Mouse (Mus musculus): ENCODE measurements at regions not wholly inside any gene's neighbourhood (a gene's known extent, or its start where the extent isn't known, plus 50 kb on each side); places are given as distances from the start of the nearest gene placed in this dataset.

DNA sequence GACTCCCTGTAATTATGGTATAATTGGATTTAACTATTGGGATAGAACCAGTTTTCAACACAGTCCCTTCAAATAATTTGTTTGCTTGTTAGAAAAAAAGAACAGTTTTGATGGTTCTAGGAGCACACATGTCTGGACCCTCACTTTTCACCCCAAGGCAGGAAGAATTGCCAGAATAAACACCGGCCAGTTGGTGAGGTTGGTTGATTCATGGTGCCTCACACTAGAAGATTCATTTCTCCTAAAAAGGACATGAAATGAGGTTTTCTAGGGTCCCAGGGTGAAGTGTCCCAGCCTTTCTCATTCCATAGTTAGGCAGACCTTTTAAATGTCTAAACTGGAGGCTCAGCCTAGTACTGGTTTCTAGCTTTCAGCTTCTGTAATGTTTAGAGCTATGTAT, 148.7 kb upstream of the Camk1g start:
- no peak for TF ChIP-seq TAL1 (IDR thresholded peaks at IDR 0.05; ENCODE audit: low read length)
- no peak for TF ChIP-seq GATA1 (IDR thresholded peaks at IDR 0.05; ENCODE audit: low read length)
- Histone ChIP-seq H3K4me1 (ENCODE audit: control insufficient read depth) (no peaks in the 10 kb centered on the region), H3K36me3 (ENCODE audit: control insufficient read depth) (no peaks in the 10 kb centered on the region)

GRCm38 (mm10) chr1:193517968-193518367, 147.9 kb upstream of the Camk1g start:
- Histone ChIP-seq H3K9me3 (ENCODE audit: control insufficient read depth, low read length) (no peaks in the 10 kb centered on the region), H3K27me3 (ENCODE audit: control insufficient read depth) (no peaks in the 10 kb centered on the region), H3K36me3 (ENCODE audit: control insufficient read depth) (no peaks in the 10 kb centered on the region), H3K4me3 (replicated peaks) (no peak overlapping the region), H3K4me1 (ENCODE audit: control insufficient read depth) (no peaks in the 10 kb centered on the region)
- TF ChIP-seq GATA1 (IDR thresholded peaks at IDR 0.05; ENCODE audit: low read length) (no peak), TAL1 (IDR thresholded peaks at IDR 0.05; ENCODE audit: low read length) (no peak)

More for the DNA sequence above, 148.7 kb upstream of the Camk1g start:
- Histone ChIP-seq H3K4me3 (replicated peaks) (no peak overlapping the region), H3K27me3 (ENCODE audit: control insufficient read depth) (no peaks in the 10 kb centered on the region), H3K9me3 (ENCODE audit: control insufficient read depth, low read length) (no peaks in the 10 kb centered on the region)

- H3K4me1 ChIP-seq (ENCODE audit: control insufficient read depth): no peaks in the 10 kb centered on the region
- no peaks in the 10 kb centered on the region for H3K9me3 ChIP-seq (ENCODE audit: control insufficient read depth, low read length)
- no peak for TF ChIP-seq GATA1 (IDR thresholded peaks at IDR 0.05; ENCODE audit: low read length)
- TF ChIP-seq TAL1 (IDR thresholded peaks at IDR 0.05; ENCODE audit: low read length): no peak
- no peaks in the 10 kb centered on the region for H3K27me3 ChIP-seq (ENCODE audit: control insufficient read depth)
- H3K4me3 ChIP-seq (replicated peaks): no peak overlapping the region
- no peaks in the 10 kb centered on the region for H3K36me3 ChIP-seq (ENCODE audit: control insufficient read depth)
Measured at GRCm38 (mm10) chr1:193517293-193517692, 147.2 kb upstream of the Camk1g start.

- Histone ChIP-seq H3K9me3 (ENCODE audit: control insufficient read depth, low read length) (no peaks in the 10 kb centered on the region), H3K36me3 (ENCODE audit: control insufficient read depth) (no peaks in the 10 kb centered on the region), H3K4me3 (replicated peaks) (no peak overlapping the region), H3K4me1 (ENCODE audit: control insufficient read depth) (no peaks in the 10 kb centered on the region), H3K27me3 (ENCODE audit: control insufficient read depth) (no peaks in the 10 kb centered on the region)
- TF ChIP-seq TAL1 (IDR thresholded peaks at IDR 0.05; ENCODE audit: low read length) (no peak), GATA1 (IDR thresholded peaks at IDR 0.05; ENCODE audit: low read length) (no peak)
Measured at GRCm38 (mm10) chr1:193516395-193516794, 146.3 kb upstream of the Camk1g start.

GRCm38 (mm10) chr1:193513929-193514710, 144.0 kb upstream of the Camk1g start:
- no peaks in the 10 kb centered on the region for H3K4me1 ChIP-seq (ENCODE audit: control insufficient read depth)
- no peak overlapping the region for H3K4me3 ChIP-seq (replicated peaks)
- H3K36me3 ChIP-seq (ENCODE audit: control insufficient read depth): no peaks in the 10 kb centered on the region
- no peaks in the 10 kb centered on the region for H3K9me3 ChIP-seq (ENCODE audit: control insufficient read depth, low read length)
- no peaks in the 10 kb centered on the region for H3K27me3 ChIP-seq (ENCODE audit: control insufficient read depth)
- TF ChIP-seq TAL1 (IDR thresholded peaks at IDR 0.05; ENCODE audit: low read length): no peak

DNA sequence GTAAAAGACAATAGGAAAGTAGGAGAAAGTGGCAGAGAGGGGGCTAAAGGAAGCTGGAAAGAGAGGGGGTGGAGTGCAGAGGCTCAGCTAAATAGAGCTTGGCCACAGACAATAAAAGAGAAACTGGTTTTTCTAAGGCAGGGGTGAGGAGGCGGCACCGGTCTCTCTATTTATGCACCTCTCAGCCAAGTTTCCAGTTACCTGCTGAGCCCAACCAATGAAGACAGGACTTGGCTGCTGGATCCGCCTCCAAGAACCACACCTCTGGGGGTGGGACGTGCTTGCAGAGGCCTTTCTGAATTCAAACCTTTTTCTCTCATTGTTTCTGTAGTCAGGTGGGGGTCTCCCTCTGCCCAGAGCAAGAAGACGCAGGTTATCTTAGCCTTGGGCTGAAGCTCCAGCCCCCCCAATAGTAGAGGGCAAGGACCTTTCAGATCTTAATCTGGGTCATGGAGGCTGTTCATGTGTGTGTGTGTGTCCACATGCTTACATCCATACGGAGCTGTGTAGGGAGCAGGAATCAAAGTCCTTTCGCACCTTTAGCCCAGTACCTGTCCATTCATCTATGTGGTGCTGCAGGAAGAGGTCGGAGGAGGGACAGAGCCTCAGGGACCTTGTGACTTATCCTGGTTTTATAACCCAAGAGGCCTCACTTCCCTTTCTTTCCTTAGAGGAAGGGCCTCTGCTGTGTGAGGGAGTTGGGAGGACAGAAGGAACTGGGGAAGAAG, 140.1 kb upstream of the Camk1g start:
- H3K27me3 ChIP-seq (ENCODE audit: control insufficient read depth): no peaks in the 10 kb centered on the region
- H3K4me1 ChIP-seq (ENCODE audit: control insufficient read depth): peaks cover 10% of the 10 kb centered on the region
- TF ChIP-seq GATA1 (IDR thresholded peaks at IDR 0.05; ENCODE audit: low read length) (no peak), TAL1 (IDR thresholded peaks at IDR 0.05; ENCODE audit: low read length) (no peak)
- H3K36me3 ChIP-seq (ENCODE audit: control insufficient read depth): no peaks in the 10 kb centered on the region
- H3K4me3 ChIP-seq (replicated peaks): no peak overlapping the region
- H3K9me3 ChIP-seq (ENCODE audit: control insufficient read depth, low read length): no peaks in the 10 kb centered on the region

DNA sequence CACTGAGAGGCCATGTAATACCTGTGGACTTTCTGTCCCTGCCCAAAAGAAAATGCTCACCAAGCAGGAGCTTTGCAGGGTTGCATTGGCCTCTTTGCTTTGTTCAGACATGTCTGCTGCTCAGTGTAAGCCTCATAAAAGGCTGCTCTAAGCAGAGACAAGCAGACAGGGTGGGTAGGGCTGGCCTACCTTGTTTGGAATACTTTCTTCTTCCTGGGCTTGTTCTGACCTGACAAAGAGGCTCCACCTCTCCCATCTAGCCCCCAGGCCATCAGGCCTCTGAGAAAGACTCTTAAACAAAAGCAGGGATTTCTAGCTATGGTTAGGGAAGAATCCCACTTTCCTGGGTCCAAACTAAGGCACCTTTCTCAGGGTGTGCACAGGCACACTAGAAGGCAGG, 138.2 kb upstream of the Camk1g start:
- Histone ChIP-seq H3K36me3 (ENCODE audit: control insufficient read depth) (no peaks in the 10 kb centered on the region), H3K4me1 (ENCODE audit: control insufficient read depth) (peaks cover 10% of the 10 kb centered on the region), H3K4me3 (replicated peaks) (no peak overlapping the region), H3K27me3 (ENCODE audit: control insufficient read depth) (no peaks in the 10 kb centered on the region), H3K9me3 (ENCODE audit: control insufficient read depth, low read length) (no peaks in the 10 kb centered on the region)
- TF ChIP-seq TAL1 (IDR thresholded peaks at IDR 0.05; ENCODE audit: low read length) (no peak), GATA1 (IDR thresholded peaks at IDR 0.05; ENCODE audit: low read length) (no peak)

DNA sequence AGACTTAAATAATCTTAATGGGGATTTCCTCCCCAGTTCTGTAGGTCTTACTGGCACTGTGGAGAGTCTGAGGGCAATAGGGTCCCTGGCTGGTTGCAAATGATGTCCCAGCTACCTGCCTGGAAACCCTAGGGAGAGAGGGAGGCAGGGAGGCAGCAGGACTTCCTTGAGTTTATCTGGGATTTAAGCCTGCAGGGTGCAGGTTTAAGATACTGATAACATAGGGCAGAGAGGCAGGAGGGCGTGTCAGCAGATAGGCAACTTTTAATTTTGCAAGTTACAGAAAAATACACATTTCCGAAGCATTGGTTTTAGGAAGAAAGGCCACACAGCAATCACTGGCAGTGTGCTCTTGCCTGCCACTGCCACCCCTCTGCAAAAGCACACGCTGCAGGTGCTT, 136.9 kb upstream of the Camk1g start:
- no peaks in the 10 kb centered on the region for H3K36me3 ChIP-seq (ENCODE audit: control insufficient read depth)
- H3K4me1 ChIP-seq (ENCODE audit: control insufficient read depth): peaks cover 10% of the 10 kb centered on the region
- TF ChIP-seq TAL1 (IDR thresholded peaks at IDR 0.05; ENCODE audit: low read length): no peak
- TF ChIP-seq GATA1 (IDR thresholded peaks at IDR 0.05; ENCODE audit: low read length): no peak
- H3K9me3 ChIP-seq (ENCODE audit: control insufficient read depth, low read length): no peaks in the 10 kb centered on the region
- no peaks in the 10 kb centered on the region for H3K27me3 ChIP-seq (ENCODE audit: control insufficient read depth)
- H3K4me3 ChIP-seq (replicated peaks): no peak overlapping the region

GRCm38 (mm10) chr1:193505381-193505780, 135.3 kb upstream of the Camk1g start:
- H3K36me3 ChIP-seq (ENCODE audit: control insufficient read depth): no peaks in the 10 kb centered on the region
- peaks cover 10% of the 10 kb centered on the region for H3K4me1 ChIP-seq (ENCODE audit: control insufficient read depth)
- no peak for TF ChIP-seq GATA1 (IDR thresholded peaks at IDR 0.05; ENCODE audit: low read length)
- TF ChIP-seq TAL1 (IDR thresholded peaks at IDR 0.05; ENCODE audit: low read length): no peak
- H3K9me3 ChIP-seq (ENCODE audit: control insufficient read depth, low read length): no peaks in the 10 kb centered on the region
- H3K4me3 ChIP-seq (replicated peaks): no peak overlapping the region
- no peaks in the 10 kb centered on the region for H3K27me3 ChIP-seq (ENCODE audit: control insufficient read depth)
